Mouse (Mus musculus): ENCODE results near the gene Vsx1.

DNA sequence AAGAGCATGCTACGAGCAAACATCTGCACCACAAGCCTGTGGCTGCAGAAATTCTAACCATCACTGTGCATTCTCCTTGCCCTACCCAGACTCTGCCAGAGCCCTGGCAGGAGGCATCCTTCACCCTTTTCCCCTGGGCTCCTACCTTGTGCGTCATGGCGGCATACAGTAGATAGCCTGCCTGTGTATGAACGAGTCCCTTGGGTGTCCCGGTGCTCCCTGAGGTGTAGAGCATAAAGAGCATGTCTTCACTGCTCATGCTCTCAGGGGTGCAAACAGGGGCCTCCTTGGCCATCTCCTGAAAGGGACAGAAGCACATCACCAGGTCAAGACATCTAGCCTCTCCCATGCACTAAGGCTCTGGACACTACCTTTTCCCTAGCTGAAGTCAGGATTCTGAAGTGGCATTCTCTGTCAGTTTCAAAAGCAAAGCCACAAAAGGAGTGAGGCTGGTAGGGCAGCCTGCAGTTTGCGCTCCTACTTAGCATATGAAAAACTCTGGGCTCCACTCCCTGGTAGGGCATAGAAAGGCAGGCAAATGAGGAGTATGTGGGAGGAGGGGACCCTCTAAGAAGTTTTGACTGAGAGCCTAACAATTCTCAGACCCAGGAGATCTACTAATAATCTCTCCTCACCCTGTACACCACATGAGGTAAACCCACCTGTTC, 51.3 kb downstream of the Vsx1 start:
- no peak for TF ChIP-seq EP300 (IDR thresholded peaks at IDR 0.05)
- TF ChIP-seq CTCF (IDR thresholded peaks at IDR 0.05) = no peak

All from lung, postnatal 0 days (tissue).